ENCODE assay signal across 14 mouse cellular contexts in the genomic region with DNA sequence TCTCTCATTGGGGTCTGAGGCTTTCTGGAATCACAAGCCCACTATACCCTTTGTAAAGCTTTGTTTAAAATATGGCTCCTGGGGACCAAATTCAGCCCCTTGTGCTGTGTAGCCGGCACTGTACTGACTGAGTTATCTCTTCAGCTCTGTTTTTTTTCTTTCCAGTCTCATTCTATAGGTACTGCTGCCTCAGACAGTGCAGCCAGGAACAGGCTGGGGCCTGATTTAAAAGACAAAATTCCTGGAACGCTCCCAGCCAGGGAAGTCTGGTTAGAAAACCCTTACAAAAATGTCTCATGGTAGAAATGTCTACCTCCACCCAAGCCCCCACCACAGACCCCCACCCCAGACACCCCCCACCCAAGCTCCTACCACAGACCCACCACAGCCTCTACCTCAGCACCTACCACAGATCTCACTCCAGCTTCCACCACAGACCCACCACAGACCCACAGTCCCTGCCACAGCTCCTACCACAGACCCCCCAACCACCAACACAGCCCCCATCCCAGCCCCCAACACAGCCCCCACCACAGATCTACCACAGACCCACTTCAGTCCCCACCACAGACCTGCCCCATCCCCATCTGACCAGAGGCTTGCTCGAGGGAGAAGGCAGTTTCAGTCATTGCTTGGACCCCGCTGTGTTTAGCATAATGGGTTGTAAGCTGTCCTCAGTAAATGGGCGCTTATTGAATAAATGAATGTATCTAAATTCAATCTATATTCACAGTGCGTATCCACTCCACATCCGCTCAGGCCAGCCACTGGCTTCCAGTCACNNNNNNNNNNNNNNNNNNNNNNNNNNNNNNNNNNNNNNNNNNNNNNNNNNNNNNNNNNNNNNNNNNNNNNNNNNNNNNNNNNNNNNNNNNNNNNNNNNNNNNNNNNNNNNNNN. TPM values are rescaled to one million over a fixed set of nuclear protein-coding genes. Genes with fewer than 3 reads are reported as not detected.
A peak's percentile ranks its signal among the peaks of the same experiment; 100 is the strongest.
DNase-seq lines count a peak whose midpoint lies in the region; ATAC-seq and TF ChIP-seq lines count a peak whose summit lies in the region.
"Had no signal": no experiment of that assay in that cellular context is flagged by ENCODE, and none has a peak within 500 bp of the region (broad histone marks: within the 10 kb centered on the region; RNA-seq: fewer than 3 reads in every experiment).

No protein-coding gene starts in this region.

- no peak overlapping the region for H3K9ac ChIP-seq in neural tube, embryonic 13.5 days
- H3K9ac ChIP-seq in hindbrain, embryonic 15.5 days: no peak overlapping the region
- no peak overlapping the region for H3K9ac ChIP-seq in neural tube, embryonic 15.5 days (replicated peaks)
- H3K9ac ChIP-seq in stomach, postnatal 0 days (ENCODE audit: low read length): no peak overlapping the region
- H3K9ac ChIP-seq: intestine, embryonic 15.5 days had no signal

- no peak for TF ChIP-seq CTCF in stomach, postnatal 0 days (IDR thresholded peaks at IDR 0.05; ENCODE audit: low read depth)

- H3K4me1 ChIP-seq in neural tube, embryonic 13.5 days (replicated peaks): peaks cover 9% of the 10 kb centered on the region; the same call in 1 of the 2 replicates
- H3K4me1 ChIP-seq in forebrain, embryonic 10.5 days: peaks cover 8% of the 10 kb centered on the region
- 0 out of 2 replicates have a peak, but pooled peaks cover 5% of the 10 kb centered on the region for H3K4me1 ChIP-seq in hindbrain, embryonic 15.5 days (replicated peaks)
- H3K4me1 ChIP-seq in neural tube, embryonic 15.5 days: 0 out of 2 replicates have a peak, but pooled peaks cover 6% of the 10 kb centered on the region
- H3K4me1 ChIP-seq in stomach, postnatal 0 days (replicated peaks; ENCODE audit: control insufficient read depth, insufficient read depth): no peaks in the 10 kb centered on the region
- H3K4me1 ChIP-seq: intestine, embryonic 15.5 days had no signal

- no peak for TF ChIP-seq EP300 in stomach, postnatal 0 days (optimal IDR thresholded peaks at IDR 0.05)

- no peaks in the 10 kb centered on the region for H3K36me3 ChIP-seq in neural tube, embryonic 13.5 days
- H3K36me3 ChIP-seq in forebrain, embryonic 10.5 days (replicated peaks): no peaks in the 10 kb centered on the region
- no peaks in the 10 kb centered on the region for H3K36me3 ChIP-seq in hindbrain, embryonic 15.5 days
- no peaks in the 10 kb centered on the region for H3K36me3 ChIP-seq in neural tube, embryonic 15.5 days
- no peaks in the 10 kb centered on the region for H3K36me3 ChIP-seq in stomach, postnatal 0 days (ENCODE audit: control insufficient read depth, insufficient read depth, low read length)
- H3K36me3 ChIP-seq: intestine, embryonic 15.5 days had no signal

- no peaks in the 10 kb centered on the region for H3K27me3 ChIP-seq in neural tube, embryonic 13.5 days
- H3K27me3 ChIP-seq in forebrain, embryonic 10.5 days (ENCODE audit: poor library complexity, severe bottlenecking): no peaks in the 10 kb centered on the region
- no peaks in the 10 kb centered on the region for H3K27me3 ChIP-seq in hindbrain, embryonic 15.5 days
- no peaks in the 10 kb centered on the region for H3K27me3 ChIP-seq in neural tube, embryonic 15.5 days (replicated peaks)
- no peaks in the 10 kb centered on the region for H3K27me3 ChIP-seq in stomach, postnatal 0 days (ENCODE audit: control insufficient read depth, insufficient read depth, low read length)
- H3K27me3 ChIP-seq: intestine, embryonic 15.5 days had no signal

- peak overlapping the region; percentile 23; the same call in 1 of the 2 replicates for H3K27ac ChIP-seq in neural tube, embryonic 13.5 days (replicated peaks)
- H3K27ac ChIP-seq in forebrain, embryonic 10.5 days: 0 out of 2 replicates have a peak overlapping the region, but pooled peaks have one; percentile 35
- peak overlapping the region; percentile 45; the same call in 1 of the 2 replicates for H3K27ac ChIP-seq in hindbrain, embryonic 15.5 days (replicated peaks)
- no peak overlapping the region for H3K27ac ChIP-seq in neural tube, embryonic 15.5 days (replicated peaks)
- H3K27ac ChIP-seq in stomach, postnatal 0 days (replicated peaks): no peak overlapping the region
- H3K27ac ChIP-seq: heart, adult 2 months; intestine, embryonic 15.5 days had no signal

- no peak overlapping the region for H3K4me2 ChIP-seq in neural tube, embryonic 13.5 days
- no peak overlapping the region for H3K4me2 ChIP-seq in hindbrain, embryonic 15.5 days
- no peak overlapping the region for H3K4me2 ChIP-seq in neural tube, embryonic 15.5 days
- H3K4me2 ChIP-seq in stomach, postnatal 0 days (replicated peaks; ENCODE audit: low read depth): no peak overlapping the region
- H3K4me2 ChIP-seq: intestine, embryonic 15.5 days; liver, embryonic 11.5 days had no signal

- peak; percentile 75; the same call in 1 of the 2 replicates for ATAC-seq in neural tube, embryonic 13.5 days (ENCODE audit: low read depth)
- ATAC-seq in hindbrain, embryonic 15.5 days (ENCODE audit: low FRiP score, low read depth): peak; percentile 73; the same call in 1 of the 2 replicates
- peak; percentile 59; the same call in 1 of the 2 replicates for ATAC-seq in neural tube, embryonic 15.5 days (ENCODE audit: low FRiP score)
- ATAC-seq in stomach, postnatal 0 days (ENCODE audit: low FRiP score, low TSS enrichment): no peak
- ATAC-seq: intestine, embryonic 15.5 days had no signal

- no peaks in the 10 kb centered on the region for H3K9me3 ChIP-seq in neural tube, embryonic 13.5 days
- no peaks in the 10 kb centered on the region for H3K9me3 ChIP-seq in forebrain, embryonic 10.5 days
- no peaks in the 10 kb centered on the region for H3K9me3 ChIP-seq in hindbrain, embryonic 15.5 days
- no peaks in the 10 kb centered on the region for H3K9me3 ChIP-seq in neural tube, embryonic 15.5 days (replicated peaks)
- no peaks in the 10 kb centered on the region for H3K9me3 ChIP-seq in stomach, postnatal 0 days (ENCODE audit: control insufficient read depth, low read length)
- H3K9me3 ChIP-seq: intestine, embryonic 15.5 days had no signal

- H3K4me3 ChIP-seq in neural tube, embryonic 13.5 days: no peak overlapping the region
- H3K4me3 ChIP-seq in forebrain, embryonic 10.5 days: no peak overlapping the region
- no peak overlapping the region for H3K4me3 ChIP-seq in hindbrain, embryonic 15.5 days
- H3K4me3 ChIP-seq in neural tube, embryonic 15.5 days (replicated peaks): no peak overlapping the region
- no peak overlapping the region for H3K4me3 ChIP-seq in stomach, postnatal 0 days (ENCODE audit: low read depth, low read length)
- H3K4me3 ChIP-seq: heart, adult 2 months; intestine, embryonic 15.5 days had no signal

- no peak for DNase-seq in neural tube, embryonic 10.5 days (ENCODE audit: extremely low spot score, low spot score)
- DNase-seq in forebrain, embryonic 10.5 days (ENCODE audit: extremely low spot score, low spot score): no peak
- DNase-seq in spleen, postnatal 14 days (ENCODE audit: low spot score in 2 of 2): no peak
- no peak for DNase-seq in stomach, postnatal 0 days (ENCODE audit: low spot score)
- no peak for DNase-seq in urinary bladder, adult 2 months (ENCODE audit: low spot score)
- DNase-seq: lung, postnatal 4 days; right cerebral cortex, adult 18-20 months; thymus, postnatal 25 days had no signal

- WGBS in neural tube, embryonic 13.5 days: 60% methylated on average over 7 of the region's 7 CpGs
- WGBS in forebrain, embryonic 10.5 days: 83% methylated on average over 7 of the region's 7 CpGs
- WGBS in hindbrain, embryonic 15.5 days: 42% methylated on average over 7 of the region's 7 CpGs
- WGBS in neural tube, embryonic 15.5 days: 47% methylated on average over 7 of the region's 7 CpGs
- WGBS in stomach, postnatal 0 days: 85% methylated on average over 7 of the region's 7 CpGs

RNA-seq across cellular contexts. Expression of a gene that starts 17.5 kb away (rescaled TPM):
- polyA plus RNA-seq in neural tube, embryonic 13.5 days (2015; fragmentation: Nextera tagmentation; extraction: Ambion mirVana): 17.4 and 18.8 TPM in 2 replicates
- 3.5 and 3.8 TPM in 2 replicates for polyA plus RNA-seq in forebrain, embryonic 10.5 days (2016; fragmentation: Nextera tagmentation; extraction: Ambion mirVana)
- 28.5 and 28.9 TPM in 2 replicates for polyA plus RNA-seq in hindbrain, embryonic 15.5 days (2015; fragmentation: Nextera tagmentation; extraction: Ambion mirVana)
- polyA plus RNA-seq in neural tube, embryonic 15.5 days (2015; fragmentation: Nextera tagmentation; extraction: Ambion mirVana): 31.0 and 43.1 TPM in 2 replicates
- polyA plus RNA-seq in stomach, postnatal 0 days (2015; fragmentation: Nextera tagmentation; extraction: Ambion mirVana): 2.1 and 2.9 TPM in 2 replicates
- 3.5 and 5.4 TPM in 2 replicates for polyA plus RNA-seq in urinary bladder, adult 2 months (2012; rRNA removed)

Comparison
In these comparisons a context has a peak if more than half of its experiments do, and no peak if none do; other contexts are left out.
1. H3K27ac ChIP-seq: peak in neural tube, embryonic 13.5 days (single experiment), forebrain, embryonic 10.5 days (single experiment) and hindbrain, embryonic 15.5 days (single experiment); none in neural tube, embryonic 15.5 days (single experiment) and stomach, postnatal 0 days (single experiment).